Mouse (Mus musculus) megakaryocyte, embryonic 14.5 days (primary cell): ENCODE measurements at regions not wholly inside any gene's neighbourhood (a gene's known extent, or its start where the extent isn't known, plus 50 kb on each side); places are given as distances from the start of the nearest gene placed in this dataset.

Experiments used
- H3K27me3 ChIP-seq: replicated peaks from 2 replicates; pipeline ENCODE3; 2012; ENCODE audit warnings: inconsistent platforms
- H3K36me3 ChIP-seq: replicated peaks from 2 replicates; pipeline ENCODE3; 2012; ENCODE audit warnings: low read length, inconsistent platforms, mixed read lengths
- H3K4me1 ChIP-seq: 2 replicates; pipeline ENCODE4 v1.6.1; 2012; ENCODE audit warnings: inconsistent platforms
- H3K4me3 ChIP-seq: replicated peaks from 2 replicates; pipeline ENCODE3; 2012; ENCODE audit warnings: moderate library complexity, mild to moderate bottlenecking, inconsistent platforms
- H3K9me3 ChIP-seq: 2 replicates; pipeline ENCODE4 v1.6.1; 2012; ENCODE audit warnings: inconsistent platforms
- FLI1 ChIP-seq: IDR thresholded peaks from 2 replicates; pipeline ENCODE4 v1.6.1; 2012; ENCODE audit warnings: low read length, inconsistent platforms, mixed read lengths
- GATA1 ChIP-seq: IDR thresholded peaks from 3 replicates; pipeline ENCODE4 v1.6.1; 2012; ENCODE audit warnings: mixed read lengths, low read length, inconsistent platforms, borderline replicate concordance

GRCm38 (mm10) chr5:111543721-111544495 is 126.7 kb downstream of the Mn1 start:
- TF ChIP-seq GATA1 (no peak), FLI1 (no peak)
- peaks cover 68% of the 10 kb centered on the region for H3K27me3 ChIP-seq
- H3K9me3 ChIP-seq: no peaks in the 10 kb centered on the region
- H3K4me1 ChIP-seq: peaks cover 5% of the 10 kb centered on the region
- H3K36me3 ChIP-seq: no peaks in the 10 kb centered on the region
- H3K4me3 ChIP-seq: no peak overlapping the region

DNA sequence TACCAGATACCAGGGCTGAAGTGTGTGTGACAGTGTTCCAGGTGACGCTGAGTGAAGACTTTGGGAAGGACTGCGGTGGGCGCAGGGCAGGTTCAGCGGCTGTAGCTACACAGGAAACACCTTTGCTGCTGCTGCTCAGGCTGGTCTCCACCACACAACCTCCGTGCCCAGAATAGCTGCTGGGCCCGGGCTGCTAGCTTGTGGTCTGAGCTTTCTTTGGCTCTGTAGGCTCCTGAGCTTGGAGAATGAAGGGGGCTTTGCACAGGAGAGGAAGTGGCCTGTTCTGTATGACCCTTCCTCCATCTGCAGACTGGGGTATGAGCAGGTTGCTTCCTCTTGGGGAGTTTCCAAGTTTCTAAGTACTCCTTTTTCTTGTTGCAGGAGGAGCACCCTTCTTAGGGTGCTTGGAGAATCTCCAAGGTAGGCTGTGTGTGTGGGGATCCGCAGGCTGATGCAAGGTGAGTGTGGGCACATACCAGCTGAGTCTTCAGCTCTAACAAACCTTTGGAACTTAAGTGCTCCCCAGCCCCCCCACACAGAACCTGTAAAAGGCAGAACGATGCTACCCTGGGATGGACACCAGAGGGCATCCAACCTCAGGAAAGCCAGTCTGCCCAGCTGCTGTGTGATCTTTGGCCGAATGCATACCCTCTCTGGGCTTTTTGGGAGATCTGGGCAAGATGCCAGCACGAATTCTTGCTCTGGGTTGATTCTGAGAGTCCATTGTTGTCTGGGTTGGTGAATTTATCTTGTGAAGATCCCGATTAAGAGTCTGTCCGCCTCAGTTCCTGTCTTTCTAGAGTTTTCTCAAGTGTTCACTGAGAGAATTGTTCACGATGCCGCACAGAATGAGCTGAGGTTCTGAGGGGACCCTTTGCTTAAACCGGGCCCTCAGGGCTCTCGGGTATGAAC is 136.6 kb downstream of the Mn1 start:
- H3K4me1 ChIP-seq: peaks cover 17% of the 10 kb centered on the region
- H3K36me3 ChIP-seq: no peaks in the 10 kb centered on the region
- peaks cover 78% of the 10 kb centered on the region for H3K27me3 ChIP-seq
- no peak for TF ChIP-seq GATA1
- TF ChIP-seq FLI1: no peak
- peaks cover 4% of the 10 kb centered on the region; the same call in 1 of the 2 replicates for H3K9me3 ChIP-seq
- H3K4me3 ChIP-seq: no peak overlapping the region

DNA sequence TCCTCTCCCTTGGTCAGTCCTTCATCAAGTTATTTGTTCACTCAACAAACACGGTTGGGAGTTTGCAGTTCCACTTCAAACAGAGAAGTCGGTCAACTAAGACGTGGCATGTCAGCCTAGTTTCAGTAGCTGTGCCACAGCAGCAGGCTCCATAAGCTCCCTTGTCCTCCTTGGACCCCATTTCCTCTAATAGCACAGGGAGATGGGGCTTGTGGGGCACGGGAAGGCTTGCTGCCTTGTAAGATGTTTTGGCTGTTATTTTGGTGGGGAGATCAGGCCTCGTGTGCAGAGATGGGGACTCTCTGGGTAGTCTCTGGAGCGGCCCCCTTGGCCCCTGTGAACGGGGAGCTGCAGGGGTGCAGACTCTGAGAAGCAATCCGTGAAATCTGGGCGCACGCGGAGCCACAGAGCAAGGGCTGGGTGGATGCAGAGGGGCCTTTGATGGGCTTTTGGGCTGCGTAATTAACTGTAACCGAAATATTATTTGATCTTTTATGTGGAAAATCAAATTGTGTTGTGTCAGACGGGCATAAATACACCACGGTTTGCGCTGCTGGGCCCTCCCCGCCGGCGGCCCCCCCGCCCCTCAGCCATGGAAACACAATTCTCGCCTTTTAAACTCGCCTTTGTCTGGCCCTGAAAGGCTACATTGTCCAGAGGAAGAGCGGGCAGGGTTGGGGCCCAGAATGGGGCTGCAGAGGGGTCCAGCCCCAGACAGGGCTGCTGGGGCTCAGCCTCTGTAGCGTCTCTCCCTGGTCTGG is 137.6 kb downstream of the Mn1 start:
- Histone ChIP-seq H3K9me3 (peaks cover 4% of the 10 kb centered on the region; the same call in 1 of the 2 replicates), H3K36me3 (no peaks in the 10 kb centered on the region)
- TF ChIP-seq GATA1 (no peak), FLI1 (no peak)

DNA sequence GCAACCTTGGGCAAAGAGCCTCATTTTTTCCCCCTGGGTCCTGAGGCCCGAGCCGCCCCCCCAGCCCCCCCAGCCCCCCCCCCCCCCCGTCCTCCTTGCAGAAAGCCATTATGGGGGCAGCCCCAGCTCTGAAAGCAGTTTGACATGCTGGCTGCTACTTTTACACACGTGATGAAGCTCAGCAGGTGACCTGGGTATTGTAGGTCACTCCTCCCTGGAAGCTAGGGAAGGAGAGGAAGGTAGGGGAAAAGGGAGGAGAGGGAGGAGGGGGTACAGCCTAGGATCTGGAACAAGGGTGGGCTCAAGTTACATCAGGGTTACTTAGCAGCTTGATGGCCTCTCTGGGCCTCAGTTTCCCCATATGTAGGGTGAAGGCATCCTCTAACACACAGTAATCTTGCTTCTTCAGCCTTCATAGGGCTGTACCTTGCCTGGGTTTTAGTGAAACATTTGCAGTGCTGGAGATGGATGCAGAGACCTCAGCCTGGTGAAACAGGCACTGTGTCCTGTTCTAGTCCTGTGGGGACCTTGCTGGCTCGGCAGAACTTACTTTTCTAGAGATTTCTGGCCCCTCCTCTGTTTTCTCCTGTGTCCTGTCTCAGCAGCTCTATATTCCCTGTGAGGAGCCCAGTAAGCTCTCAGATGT is 138.3 kb downstream of the Mn1 start:
- no peak overlapping the region for H3K4me3 ChIP-seq
- H3K9me3 ChIP-seq: peaks cover 4% of the 10 kb centered on the region; the same call in 1 of the 2 replicates
- H3K4me1 ChIP-seq: peaks cover 17% of the 10 kb centered on the region

More for the DNA sequence above, 137.6 kb downstream of the Mn1 start:
- H3K4me1 ChIP-seq: peaks cover 17% of the 10 kb centered on the region
- H3K4me3 ChIP-seq: no peak overlapping the region
- H3K27me3 ChIP-seq: peaks cover 71% of the 10 kb centered on the region

DNA sequence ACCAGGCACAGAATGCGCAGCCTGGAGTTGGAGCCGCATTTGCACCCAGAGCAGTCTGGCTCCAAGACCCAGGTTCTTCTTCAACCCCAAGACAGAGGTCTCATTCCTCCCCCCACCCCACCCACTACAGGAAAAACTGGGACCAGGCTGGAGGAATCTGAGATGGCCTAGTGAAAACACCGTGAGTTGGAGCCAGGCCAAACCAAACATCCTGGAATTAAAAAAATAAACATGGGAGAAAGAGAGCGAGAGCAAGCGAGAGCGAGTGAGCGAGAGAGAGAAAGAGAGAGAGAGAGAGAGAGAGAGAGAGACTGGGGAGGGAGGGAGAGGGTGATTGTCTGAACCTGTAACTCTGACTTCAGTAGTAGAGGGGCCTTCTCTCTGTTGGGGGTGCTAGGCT is 138.8 kb downstream of the Mn1 start:
- Histone ChIP-seq H3K4me1 (peaks cover 17% of the 10 kb centered on the region), H3K9me3 (peaks cover 4% of the 10 kb centered on the region; the same call in 1 of the 2 replicates), H3K4me3 (no peak overlapping the region), H3K36me3 (no peaks in the 10 kb centered on the region), H3K27me3 (peaks cover 71% of the 10 kb centered on the region)
- TF ChIP-seq GATA1: no peak
- no peak for TF ChIP-seq FLI1

More for the DNA sequence above, 138.3 kb downstream of the Mn1 start:
- Histone ChIP-seq H3K27me3 (peaks cover 70% of the 10 kb centered on the region), H3K36me3 (no peaks in the 10 kb centered on the region)
- TF ChIP-seq FLI1: no peak

DNA sequence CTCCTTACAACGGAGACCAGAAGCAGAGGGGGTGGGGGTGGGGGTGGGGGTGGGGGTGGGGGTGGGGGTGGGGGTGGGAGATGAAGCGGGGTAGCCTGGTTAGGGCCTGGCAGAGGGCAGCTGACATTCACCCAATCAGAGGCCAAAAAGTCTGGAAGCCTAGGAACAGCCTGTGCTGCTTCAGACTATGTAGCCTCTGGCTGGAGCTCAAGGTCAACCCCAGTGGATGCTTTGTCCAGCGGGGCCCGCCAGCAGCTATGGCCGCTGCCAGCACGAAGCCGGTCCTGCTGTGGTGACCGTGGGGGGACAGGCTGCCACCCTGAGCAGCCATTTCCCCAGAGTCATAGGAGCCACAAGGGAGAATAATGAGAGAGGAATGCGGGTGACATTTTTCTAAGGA is 143.3 kb downstream of the Mn1 start:
- no peaks in the 10 kb centered on the region for H3K36me3 ChIP-seq
- peaks cover 6% of the 10 kb centered on the region for H3K9me3 ChIP-seq
- H3K4me3 ChIP-seq: no peak overlapping the region
- peaks cover 59% of the 10 kb centered on the region for H3K27me3 ChIP-seq
- no peaks in the 10 kb centered on the region for H3K4me1 ChIP-seq
- no peak for TF ChIP-seq FLI1
- no peak for TF ChIP-seq GATA1

GRCm38 (mm10) chr5:111561301-111561700 is 144.1 kb downstream of the Mn1 start:
- Histone ChIP-seq H3K4me1 (no peaks in the 10 kb centered on the region), H3K4me3 (no peak overlapping the region), H3K27me3 (peaks cover 60% of the 10 kb centered on the region), H3K36me3 (no peaks in the 10 kb centered on the region), H3K9me3 (peaks cover 9% of the 10 kb centered on the region)
- TF ChIP-seq GATA1 (no peak), FLI1 (no peak)

GRCm38 (mm10) chr5:111570826-111571225 is 153.7 kb downstream of the Mn1 start:
- H3K36me3 ChIP-seq: no peaks in the 10 kb centered on the region
- peaks cover 71% of the 10 kb centered on the region for H3K27me3 ChIP-seq
- TF ChIP-seq FLI1 (no peak), GATA1 (no peak)
- H3K9me3 ChIP-seq: peaks cover 6% of the 10 kb centered on the region
- no peak overlapping the region for H3K4me3 ChIP-seq
- H3K4me1 ChIP-seq: peaks cover 6% of the 10 kb centered on the region
